Mouse (Mus musculus) adrenal gland, adult 8-10 months (tissue): ENCODE data around the gene Wdr91. TPM values are rescaled to one million over a fixed set of nuclear protein-coding genes. Genes with fewer than 3 reads are reported as not detected.
A peak's percentile ranks its signal among the peaks of the same experiment; 100 is the strongest.

Experiments used
- DNase-seq: peaks from one replicate; pipeline ENCODE4 v3.0.0; 2022
- total RNA-seq, 4 experiments: library from RNA; stranded (reverse); gene quantifications; 2 replicates each; pipeline ENCODE4 v1.2.4; 2022

Wdr91 gene
- total RNA-seq: 10 to 100 TPM; 11.2 to 24.0 (median 17.3) TPM

DNA sequence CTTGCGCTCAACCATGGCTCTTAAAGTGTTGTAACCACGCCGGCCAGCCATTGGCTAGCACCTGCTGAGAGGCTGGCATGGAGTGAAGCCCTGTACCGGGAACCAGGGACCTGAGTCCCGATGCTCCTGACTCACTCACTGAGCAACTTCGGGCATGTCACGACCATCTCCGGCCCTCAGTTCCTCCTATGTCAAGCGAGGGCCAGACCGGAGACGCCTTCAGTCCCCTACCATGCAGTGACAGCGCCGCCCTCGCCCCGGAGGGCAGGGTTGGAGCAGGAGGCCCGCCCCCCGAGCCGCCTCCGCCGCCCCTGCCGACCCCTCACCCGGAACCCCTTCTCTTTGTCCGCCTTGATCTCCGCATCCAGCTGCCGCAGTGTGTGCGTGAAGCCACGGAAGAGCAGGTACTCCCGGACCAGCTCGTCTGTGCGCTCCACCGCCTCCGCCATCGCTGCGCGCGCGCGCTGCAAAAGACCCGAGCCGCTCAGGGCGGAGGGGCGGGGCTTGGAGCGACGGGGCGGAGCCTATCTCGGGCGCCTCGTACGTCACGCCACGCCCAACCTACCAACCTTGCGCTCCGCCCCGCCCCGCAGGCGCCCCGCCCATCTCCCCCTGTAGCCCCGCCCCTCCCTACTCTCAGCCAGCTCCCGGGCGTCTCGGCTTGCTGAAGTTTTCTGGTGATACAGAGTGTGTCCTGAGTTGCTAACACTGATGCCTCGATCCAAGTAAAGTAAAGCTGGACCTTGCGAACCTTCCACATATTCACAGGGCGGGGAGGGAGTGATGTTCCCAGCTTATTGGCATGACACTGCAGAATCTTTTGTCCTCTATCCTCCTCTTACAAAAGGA lies at the start of gene Wdr91:
TSS of gene Wdr91 (minus strand) at position 506 of the 849 bp plus-strand sequence.
- DNase-seq: peak; percentile 77

GRCm38 (mm10) chr6:34959131-34959530 lies 48.5 kb upstream of the Wdr91 start:
- no peak for DNase-seq

DNA sequence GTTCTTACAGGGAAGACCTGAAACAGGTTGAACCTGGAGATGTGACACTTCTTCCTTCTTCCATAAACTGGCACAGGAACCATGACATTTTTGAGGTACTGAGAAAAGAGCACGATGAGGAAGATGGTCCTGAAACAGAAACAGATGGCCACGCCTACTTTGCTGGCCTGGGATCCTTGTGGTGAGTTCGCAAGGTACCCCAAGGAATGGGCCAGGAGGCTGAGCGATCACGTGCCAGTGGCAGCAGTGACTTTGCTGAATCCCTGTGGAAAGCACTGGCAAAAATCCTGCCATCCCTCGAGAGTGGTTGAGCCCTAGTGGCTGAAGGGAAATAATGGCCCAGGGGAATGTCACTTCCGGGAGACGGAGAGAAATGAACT lies 45.2 kb upstream of the Wdr91 start:
- DNase-seq: no peak

GRCm38 (mm10) chr6:34954926-34955861 lies 44.5 kb upstream of the Wdr91 start:
- DNase-seq: no peak

DNA sequence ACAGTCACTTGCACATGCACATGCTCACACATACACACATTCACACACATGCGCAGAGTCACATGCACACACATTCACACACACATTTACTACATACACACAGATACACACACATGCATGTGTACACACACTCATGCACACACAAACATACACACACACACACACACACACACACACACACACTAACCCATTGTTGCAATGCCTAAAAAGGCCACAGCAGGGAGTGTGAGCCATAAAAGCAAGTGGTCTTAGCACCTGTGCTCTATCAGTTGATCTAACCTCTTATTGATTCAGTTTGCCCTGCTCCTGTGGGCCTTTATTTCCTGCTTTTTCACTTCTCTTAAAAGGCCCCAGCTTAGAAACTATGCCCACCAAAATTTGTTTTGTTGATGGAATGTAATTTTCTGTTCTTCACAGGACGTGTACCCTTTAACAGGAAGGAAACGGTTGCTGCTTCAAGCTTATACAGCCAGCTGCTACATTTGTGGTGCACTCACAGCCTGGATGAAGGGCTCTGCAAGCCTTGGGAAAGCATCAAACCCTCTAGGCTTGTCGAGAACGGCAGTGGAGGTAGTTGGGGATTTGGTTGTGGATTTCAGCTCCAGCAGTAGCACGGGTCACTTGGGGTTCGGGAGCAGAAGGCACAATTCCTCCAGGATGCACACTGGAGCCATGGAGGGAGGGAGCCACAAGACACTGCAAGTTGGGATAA lies 41.4 kb upstream of the Wdr91 start:
- DNase-seq: no peak

DNA sequence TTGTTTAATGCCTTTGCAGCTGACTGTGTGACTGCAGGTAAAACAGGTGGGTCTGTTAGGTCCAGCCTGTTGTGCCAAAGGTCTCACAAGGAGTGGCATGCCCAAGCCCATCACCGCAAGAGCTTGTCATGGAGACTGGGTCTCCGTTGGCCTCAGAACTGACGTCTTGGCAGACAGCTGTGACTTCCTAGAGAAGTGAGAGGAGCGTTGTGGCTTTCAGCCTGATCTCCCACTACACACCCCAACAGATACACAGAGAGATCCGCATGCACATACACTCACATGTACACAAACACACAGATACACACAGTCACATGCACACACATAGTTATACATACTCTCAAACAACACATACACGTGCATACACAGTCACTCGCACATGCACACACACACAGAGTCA lies 40.8 kb upstream of the Wdr91 start:
- no peak for DNase-seq

- DNase-seq: no peak
Measured at GRCm38 (mm10) chr6:34948461-34948860, 37.8 kb upstream of the Wdr91 start.

- DNase-seq: no peak
Measured at GRCm38 (mm10) chr6:34946486-34947079, 35.9 kb upstream of the Wdr91 start.

DNA sequence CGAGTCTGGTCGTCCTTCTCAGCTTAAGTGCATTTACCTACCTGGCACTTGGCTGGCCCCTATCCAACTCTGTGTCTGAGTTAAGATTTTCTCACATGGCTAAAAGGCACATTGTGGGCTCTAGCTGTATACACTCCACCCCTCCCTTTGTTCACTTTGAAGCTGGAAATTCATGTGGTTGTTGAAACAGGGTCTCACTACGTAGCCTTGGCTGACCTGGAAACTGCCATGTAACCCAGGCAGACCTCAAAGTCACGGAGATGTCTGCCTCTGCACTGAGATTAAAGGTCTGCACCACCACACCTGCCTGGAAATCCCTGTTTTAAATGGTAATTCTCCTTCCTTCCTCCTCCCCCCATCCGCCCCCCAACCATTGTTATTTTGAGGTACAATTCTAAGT lies 32.8 kb upstream of the Wdr91 start:
- DNase-seq: no peak

- no peak for DNase-seq
Measured at GRCm38 (mm10) chr6:34942446-34942845, 31.8 kb upstream of the Wdr91 start.

- DNase-seq: no peak
Measured at GRCm38 (mm10) chr6:34941496-34941895, 30.8 kb upstream of the Wdr91 start.

DNA sequence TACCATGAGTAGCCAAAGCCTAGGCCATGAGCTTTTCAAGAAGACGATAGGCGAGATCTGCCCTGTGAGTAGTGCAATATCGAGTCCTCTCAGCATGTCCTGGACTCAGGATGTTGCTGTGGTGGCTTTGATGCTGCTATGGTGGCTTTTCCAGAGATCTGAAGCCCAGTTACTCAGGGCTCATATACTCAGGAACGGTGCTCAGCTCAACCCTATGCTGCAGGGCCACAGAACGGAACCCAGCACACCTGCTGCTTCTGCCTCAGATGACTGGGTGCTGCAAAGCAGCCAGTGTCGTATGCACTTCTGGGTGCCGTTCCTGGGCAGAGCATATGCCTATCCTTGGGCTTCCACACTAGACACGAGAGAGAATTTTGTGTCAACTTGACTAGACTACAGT lies 28.8 kb upstream of the Wdr91 start:
- DNase-seq: no peak

GRCm38 (mm10) chr6:34938929-34939325 lies 28.3 kb upstream of the Wdr91 start:
- no peak for DNase-seq

DNA sequence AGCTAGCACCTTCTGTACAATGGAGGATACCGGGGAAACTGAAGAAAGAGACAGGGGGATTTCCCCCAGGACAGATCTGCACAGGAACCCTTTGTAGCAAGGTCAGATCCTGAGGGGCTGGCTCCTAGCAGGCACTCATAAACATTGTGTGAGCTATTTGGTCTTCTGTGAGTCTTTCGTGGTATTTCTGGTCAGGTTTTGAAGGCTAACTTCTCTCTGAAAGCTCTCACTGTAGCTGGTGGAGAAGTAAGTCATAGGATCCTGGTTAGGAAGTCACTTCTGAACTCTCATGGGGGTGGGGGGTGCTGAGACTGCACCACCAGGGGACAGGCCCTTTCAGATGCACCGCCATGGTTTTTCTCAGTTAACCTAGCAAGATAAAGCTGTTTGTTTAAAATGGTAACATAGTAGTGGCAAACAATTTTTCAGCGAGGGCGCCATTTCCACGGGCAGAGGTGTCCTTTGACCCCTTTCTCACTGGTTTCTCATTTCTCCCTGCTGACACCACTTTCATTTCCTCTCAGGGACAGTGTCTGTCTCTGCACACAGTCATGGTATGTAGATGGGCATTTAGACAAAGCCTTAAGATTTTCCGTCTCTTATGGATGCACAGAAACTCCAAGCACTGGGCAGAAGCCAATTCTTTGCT lies 27.7 kb upstream of the Wdr91 start:
- no peak for DNase-seq

DNA sequence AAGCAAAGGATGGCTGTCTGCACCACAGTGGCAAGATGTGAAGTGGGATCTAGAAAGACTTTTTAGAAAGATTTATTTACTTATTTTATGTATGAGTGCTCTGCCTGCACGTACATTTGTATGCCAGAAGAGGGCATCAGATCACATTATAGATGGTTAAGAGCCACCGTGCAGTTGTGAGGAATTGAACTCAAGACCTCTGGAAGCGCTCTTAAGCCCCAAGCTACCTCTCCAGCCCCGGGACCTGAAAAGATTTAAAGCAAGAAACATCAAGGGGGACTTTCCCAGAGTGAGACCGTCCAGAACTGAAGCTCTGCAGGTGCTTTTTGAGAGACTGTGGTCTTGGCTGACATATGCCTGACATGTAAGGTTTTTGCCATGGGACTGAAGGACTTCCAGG lies 26.1 kb upstream of the Wdr91 start:
- DNase-seq: no peak

DNA sequence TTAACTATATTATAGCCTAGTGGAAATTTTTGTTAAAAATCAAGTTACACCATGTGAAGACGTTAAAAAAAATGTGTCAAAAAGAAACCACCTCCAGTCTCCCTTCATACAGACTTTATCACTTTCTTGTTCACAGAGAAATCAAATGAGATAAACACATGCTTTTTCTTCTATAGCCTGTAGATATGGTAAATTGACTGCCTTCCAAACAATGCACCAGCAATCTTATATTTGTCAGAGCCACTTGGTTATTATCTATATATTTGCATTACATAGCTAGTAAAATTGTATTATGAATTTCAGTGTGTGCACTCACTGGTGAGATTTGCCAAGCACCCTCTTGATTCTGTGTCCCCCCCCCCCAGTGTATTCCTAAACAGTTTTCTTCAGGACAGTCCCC lies 22.0 kb upstream of the Wdr91 start:
- DNase-seq: no peak

GRCm38 (mm10) chr6:34927594-34927993 lies 16.9 kb upstream of the Wdr91 start:
- DNase-seq: no peak

GRCm38 (mm10) chr6:34927156-34927555 lies 16.5 kb upstream of the Wdr91 start:
- DNase-seq: no peak

GRCm38 (mm10) chr6:34921941-34922340 lies 11.3 kb upstream of the Wdr91 start:
- DNase-seq: no peak

DNA sequence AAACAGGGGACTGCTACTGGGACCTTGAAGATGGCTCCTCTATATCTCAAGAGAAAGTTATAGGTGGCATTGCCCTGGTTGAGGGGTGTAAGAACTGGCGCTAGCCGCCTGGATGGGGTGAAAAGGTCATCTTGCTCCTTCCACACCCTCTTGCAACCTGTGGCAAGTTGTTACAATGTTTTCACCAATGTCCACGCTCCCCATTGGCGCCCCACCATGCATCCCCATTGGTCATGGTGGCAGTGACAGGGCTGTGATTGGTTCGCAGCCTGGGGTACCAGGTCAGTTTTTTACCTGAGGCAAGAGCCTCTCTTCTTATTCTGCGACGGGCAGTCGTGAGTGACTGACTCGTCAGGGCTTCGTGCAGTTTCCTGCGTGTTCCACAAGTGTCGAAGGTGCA lies 10.0 kb upstream of the Wdr91 start:
- DNase-seq: no peak

- DNase-seq: no peak
Measured at GRCm38 (mm10) chr6:34919956-34920355, 9.3 kb upstream of the Wdr91 start, which contains the start of gene Stra8. Gene Stra8 (plus strand): TSS chr6:34920163.

DNA sequence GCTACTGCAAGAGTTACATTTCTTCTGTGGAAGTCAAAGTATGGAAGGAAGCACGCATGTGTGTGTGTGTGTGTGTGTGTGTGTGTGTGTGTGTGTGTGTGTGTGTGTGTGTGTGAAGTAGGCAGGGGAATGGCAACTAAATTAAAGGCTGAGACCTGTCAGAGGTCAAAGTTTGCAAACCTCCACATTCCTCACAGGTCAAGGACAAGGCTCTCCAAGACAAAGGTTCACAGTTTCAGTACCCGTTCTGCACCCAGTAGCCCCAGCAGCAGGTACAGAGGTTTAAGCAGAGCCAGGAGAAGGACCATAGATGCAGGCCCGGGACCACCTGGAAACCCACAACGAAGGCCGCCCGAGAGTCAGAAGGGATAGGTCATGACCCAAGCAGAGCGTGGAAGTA lies 8.5 kb upstream of the Wdr91 start:
- DNase-seq: no peak
